Mouse (Mus musculus) urinary bladder, postnatal 25 days (tissue): ENCODE measurements around the gene Zbtb4.

ENCODE experiments used
- DNase-seq: peaks from one replicate; pipeline ENCODE4 v3.0.0; 2022; ENCODE audit warnings: low spot score

The Zbtb4 gene

GRCm38 (mm10) chr11:69800392-69801197 lies 34.9 kb downstream of the Zbtb4 start:
- peak; percentile 54 for DNase-seq

GRCm38 (mm10) chr11:69801379-69801977 lies 35.8 kb downstream of the Zbtb4 start, which contains the start of gene Fgf11:
Fgf11 (minus strand) TSS chr11:69801857.
- no peak for DNase-seq

- peak; percentile 80 for DNase-seq
These were observed 37.0 kb downstream of the Zbtb4 start for GRCm38 (mm10) chr11:69802648-69803105.

- DNase-seq, result no peak
These were observed 37.6 kb downstream of the Zbtb4 start for GRCm38 (mm10) chr11:69803328-69803727.

GRCm38 (mm10) chr11:69803786-69804651 lies 38.3 kb downstream of the Zbtb4 start:
- DNase-seq, result peak; percentile 58

- peak; percentile 23 for DNase-seq
These were observed 38.9 kb downstream of the Zbtb4 start for GRCm38 (mm10) chr11:69804652-69804940.

GRCm38 (mm10) chr11:69804972-69805909 lies 39.5 kb downstream of the Zbtb4 start, which contains the start of gene Tmem102:
Tmem102 (minus strand) TSS chr11:69805624.
- peak; percentile 32 for DNase-seq

- DNase-seq, result no peak
These were observed 40.7 kb downstream of the Zbtb4 start for GRCm38 (mm10) chr11:69806378-69806777.

GRCm38 (mm10) chr11:69807641-69808040 lies 41.9 kb downstream of the Zbtb4 start:
- DNase-seq, result no peak

- DNase-seq, result no peak
These were observed 44.6 kb downstream of the Zbtb4 start for GRCm38 (mm10) chr11:69810280-69810679.

GRCm38 (mm10) chr11:69815155-69815554 lies 49.4 kb downstream of the Zbtb4 start, which contains the start of gene Gm39566:
Gm39566 (minus strand) TSS chr11:69815298.
- DNase-seq, result no peak

GRCm38 (mm10) chr11:69816520-69816919 lies 50.8 kb downstream of the Zbtb4 start:
- DNase-seq, result no peak

GRCm38 (mm10) chr11:69818365-69818764 lies 52.7 kb downstream of the Zbtb4 start, which contains the start of gene Spem2:
Spem2 (minus strand) TSS chr11:69818465.
- no peak for DNase-seq

- DNase-seq, result no peak
These were observed 53.2 kb downstream of the Zbtb4 start for GRCm38 (mm10) chr11:69818871-69819270.

- no peak for DNase-seq
These were observed 56.4 kb downstream of the Zbtb4 start, which contains the start of gene Spem1 for GRCm38 (mm10) chr11:69822080-69822479. Spem1 (minus strand) TSS chr11:69822180.

- no peak for DNase-seq
These were observed 57.7 kb downstream of the Zbtb4 start for GRCm38 (mm10) chr11:69823456-69823855.

- DNase-seq, result no peak
These were observed 63.1 kb downstream of the Zbtb4 start for GRCm38 (mm10) chr11:69828832-69829231.

- DNase-seq, result no peak
These were observed 67.8 kb downstream of the Zbtb4 start for GRCm38 (mm10) chr11:69833554-69833953.
